Comparison of ENCODE assay signal across 20 mouse cellular contexts in the genomic region with DNA sequence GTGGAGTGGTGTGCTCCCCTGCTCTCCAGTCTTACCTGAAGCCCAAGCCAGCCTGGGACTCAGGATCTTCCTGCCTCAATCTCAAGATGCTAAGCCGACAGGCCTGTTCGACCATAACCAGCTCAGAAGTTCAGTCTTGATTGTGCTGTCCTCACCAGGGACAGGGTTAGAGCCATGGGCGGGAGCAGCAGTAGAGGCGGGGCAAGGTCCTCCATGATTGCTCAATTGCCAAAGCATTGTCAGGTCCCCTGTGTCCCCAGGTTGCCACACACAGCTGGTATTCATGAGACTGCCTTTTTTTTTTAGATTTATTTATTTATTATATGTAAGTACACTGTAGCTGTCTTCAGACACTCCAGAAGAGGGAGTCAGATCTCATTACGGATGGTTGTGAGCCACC. TPM values are rescaled to one million over a fixed set of nuclear protein-coding genes. Genes with fewer than 3 reads are reported as not detected.
DNase-seq lines count a peak whose midpoint lies in the region; ATAC-seq and TF ChIP-seq lines count a peak whose summit lies in the region.
"Had no signal": no experiment of that assay in that cellular context is flagged by ENCODE, and none has a peak within 500 bp of the region (broad histone marks: within the 10 kb centered on the region; RNA-seq: fewer than 3 reads in every experiment).

No protein-coding gene starts in this region.

- H3K9me3 ChIP-seq in lung, postnatal 0 days (ENCODE audit: low read length): no peaks in the 10 kb centered on the region
- H3K9me3 ChIP-seq in intestine, embryonic 15.5 days: no peaks in the 10 kb centered on the region
- H3K9me3 ChIP-seq in hindbrain, embryonic 16.5 days (ENCODE audit: control insufficient read depth, low read length): no peaks in the 10 kb centered on the region
- H3K9me3 ChIP-seq: embryonic facial prominence, embryonic 10.5 days; forebrain, embryonic 13.5 days; heart, embryonic 10.5 days; hindbrain, embryonic 12.5 days had no signal

- no peaks in the 10 kb centered on the region for H3K27me3 ChIP-seq in liver, adult 2 months (ENCODE audit: control insufficient read depth, insufficient read depth, low read length)
- no peaks in the 10 kb centered on the region for H3K27me3 ChIP-seq in lung, postnatal 0 days (replicated peaks; ENCODE audit: insufficient read depth, low read length)
- no peaks in the 10 kb centered on the region for H3K27me3 ChIP-seq in intestine, embryonic 15.5 days (replicated peaks)
- H3K27me3 ChIP-seq in hindbrain, embryonic 16.5 days (replicated peaks; ENCODE audit: control insufficient read depth, insufficient read depth, low read length): no peaks in the 10 kb centered on the region
- H3K27me3 ChIP-seq: forebrain, embryonic 13.5 days; hindbrain, embryonic 12.5 days had no signal

- H3K4me2 ChIP-seq in lung, postnatal 0 days (replicated peaks; ENCODE audit: low read depth, low read length): no peak overlapping the region
- no peak overlapping the region for H3K4me2 ChIP-seq in intestine, embryonic 15.5 days (replicated peaks)
- H3K4me2 ChIP-seq in hindbrain, embryonic 16.5 days (ENCODE audit: low read length): no peak overlapping the region
- H3K4me2 ChIP-seq: forebrain, embryonic 13.5 days; hindbrain, embryonic 12.5 days had no signal

- H3K27ac ChIP-seq in liver, adult 2 months (replicated peaks; ENCODE audit: insufficient read depth, low read depth, low read length): peak overlapping the region; percentile 10
- H3K27ac ChIP-seq in lung, postnatal 0 days (ENCODE audit: low read length): no peak overlapping the region
- H3K27ac ChIP-seq in intestine, embryonic 15.5 days: no peak overlapping the region
- H3K27ac ChIP-seq in hindbrain, embryonic 16.5 days (ENCODE audit: low read depth, low read length): no peak overlapping the region
- H3K27ac ChIP-seq: embryonic facial prominence, embryonic 10.5 days; forebrain, embryonic 13.5 days; heart, embryonic 10.5 days; hindbrain, embryonic 12.5 days had no signal

- H3K4me1 ChIP-seq in liver, adult 2 months (ENCODE audit: control insufficient read depth, insufficient read depth, low read length): peaks cover 41% of the 10 kb centered on the region
- H3K4me1 ChIP-seq in lung, postnatal 0 days (ENCODE audit: insufficient read depth, low read depth, low read length): no peaks in the 10 kb centered on the region; the same call in 1 of the 2 replicates
- peaks cover 7% of the 10 kb centered on the region for H3K4me1 ChIP-seq in intestine, embryonic 15.5 days (replicated peaks)
- H3K4me1 ChIP-seq in hindbrain, embryonic 16.5 days (ENCODE audit: control insufficient read depth, insufficient read depth, low read depth, low read length): peaks cover 7% of the 10 kb centered on the region; the same call in 1 of the 2 replicates

- peaks cover 19% of the 10 kb centered on the region; the same call in 1 of the 2 replicates for H3K36me3 ChIP-seq in liver, adult 2 months (ENCODE audit: control insufficient read depth, insufficient read depth, low read length)
- peaks cover 39% of the 10 kb centered on the region for H3K36me3 ChIP-seq in lung, postnatal 0 days (ENCODE audit: insufficient read depth, low read length)
- peaks cover 46% of the 10 kb centered on the region for H3K36me3 ChIP-seq in intestine, embryonic 15.5 days
- H3K36me3 ChIP-seq in hindbrain, embryonic 16.5 days (ENCODE audit: control insufficient read depth, insufficient read depth, low read length): peaks cover 34% of the 10 kb centered on the region

- TF ChIP-seq POLR2A in liver, adult 2 months (IDR thresholded peaks at IDR 0.05; ENCODE audit: extremely low read depth, insufficient read depth, low read length): no peak

- TF ChIP-seq CTCF in liver, adult 2 months (IDR thresholded peaks at IDR 0.05; ENCODE audit: low read depth, low read length): no peak
- TF ChIP-seq CTCF in lung, postnatal 0 days (IDR thresholded peaks at IDR 0.05): no peak

- TF ChIP-seq EP300 in lung, postnatal 0 days (IDR thresholded peaks at IDR 0.05): no peak

- no peak overlapping the region for H3K4me3 ChIP-seq in liver, adult 2 months (ENCODE audit: insufficient read depth, low read depth, low read length)
- no peak overlapping the region for H3K4me3 ChIP-seq in lung, postnatal 0 days (ENCODE audit: low read depth, low read length)
- H3K4me3 ChIP-seq in intestine, embryonic 15.5 days (replicated peaks): no peak overlapping the region
- no peak overlapping the region for H3K4me3 ChIP-seq in hindbrain, embryonic 16.5 days (ENCODE audit: low read length)
- H3K4me3 ChIP-seq: embryonic facial prominence, embryonic 10.5 days; forebrain, embryonic 13.5 days; heart, embryonic 10.5 days; hindbrain, embryonic 12.5 days had no signal

- H3K9ac ChIP-seq in liver, adult 2 months (ENCODE audit: low read depth, low read length): peak overlapping the region; percentile 0; the same call in 1 of the 2 replicates
- H3K9ac ChIP-seq in lung, postnatal 0 days (replicated peaks; ENCODE audit: low read depth): no peak overlapping the region
- no peak overlapping the region for H3K9ac ChIP-seq in intestine, embryonic 15.5 days
- no peak overlapping the region for H3K9ac ChIP-seq in hindbrain, embryonic 16.5 days (ENCODE audit: low read depth, low read length)
- H3K9ac ChIP-seq: forebrain, embryonic 13.5 days; forebrain, postnatal 0 days; hindbrain, embryonic 12.5 days had no signal

- WGBS in liver, adult 2 months: 32% methylated on average over 5 of the region's 5 CpGs
- 72% methylated on average over 5 of the region's 5 CpGs for WGBS in lung, postnatal 0 days
- WGBS in intestine, embryonic 15.5 days: 82% methylated on average over 5 of the region's 5 CpGs
- WGBS in hindbrain, embryonic 16.5 days: 85% methylated on average over 4 of the region's 5 CpGs

- DNase-seq in liver, adult 2 months (ENCODE audit: extremely low read depth, low read depth, low spot score): peak; percentile 90
- DNase-seq in liver: no peak
- DNase-seq in lung, postnatal 0 days (ENCODE audit: low spot score): peak; percentile 59
- no peak for DNase-seq in lung, postnatal 4 days
- peak; percentile 52 for DNase-seq in yolk sac, embryonic 10.5 days (ENCODE audit: low spot score)
- DNase-seq in heart, adult 18-20 months: no peak
- DNase-seq: adrenal gland, postnatal 14 days; cerebellum, adult 18-20 months; cerebellum, postnatal 10 days; forebrain, postnatal 0 days; gastrocnemius, postnatal 14 days; heart, adult 11 months; heart, postnatal 10 days; heart, postnatal 4 days had no signal

- peak; percentile 26; the same call in 1 of the 2 replicates for ATAC-seq in lung, postnatal 0 days
- peak; percentile 38; the same call in 1 of the 2 replicates for ATAC-seq in intestine, embryonic 15.5 days
- ATAC-seq in hindbrain, embryonic 16.5 days: no peak
- ATAC-seq: forebrain, embryonic 13.5 days; forebrain, postnatal 0 days had no signal

- peaks cover 21% of the 10 kb centered on the region for H3K79me2 ChIP-seq in liver, adult 2 months (ENCODE audit: control insufficient read depth, insufficient read depth, low read length)

RNA-seq across cellular contexts. Expression of a gene that starts 15.0 kb away (rescaled TPM):
- total RNA-seq in liver, adult 2 months (2014; rRNA removed): 38.0 and 39.9 TPM in 2 replicates
- polyA plus RNA-seq in liver, adult 2 months (2012; rRNA removed): 39.9 and 43.5 TPM in 2 replicates
- polyA plus RNA-seq in lung, postnatal 0 days (2015; fragmentation: Nextera tagmentation; extraction: Ambion mirVana): 37.8 and 38.1 TPM in 2 replicates
- 53.1 and 57.0 TPM in 2 replicates for polyA plus RNA-seq in intestine, embryonic 15.5 days (2015; fragmentation: Nextera tagmentation; extraction: Ambion mirVana)
- 10 to 100 TPM; 46.9 to 58.8 TPM for total RNA-seq in heart, adult 18-20 months (2021)
- polyA plus RNA-seq in hindbrain, embryonic 16.5 days (2015; fragmentation: Nextera tagmentation; extraction: Ambion mirVana): 38.4 and 38.5 TPM in 2 replicates

RNA-seq across cellular contexts. Expression of a gene that starts 15.4 kb away (rescaled TPM):
- 241 and 277 TPM in 2 replicates for total RNA-seq in liver, adult 2 months (2014; rRNA removed)
- 670 and 715 TPM in 2 replicates for polyA plus RNA-seq in liver, adult 2 months (2012; rRNA removed)
- polyA plus RNA-seq in lung, postnatal 0 days (2015; fragmentation: Nextera tagmentation; extraction: Ambion mirVana): 23.5 and 25.4 TPM in 2 replicates
- 71.0 and 112 TPM in 2 replicates for polyA plus RNA-seq in intestine, embryonic 15.5 days (2015; fragmentation: Nextera tagmentation; extraction: Ambion mirVana)
- total RNA-seq in heart, adult 18-20 months (2021): 10 to 100 TPM in 1 of 2 experiments, 1 to 10 TPM in 1; 8.9 to 14.8 TPM
- 31.8 and 32.6 TPM in 2 replicates for polyA plus RNA-seq in hindbrain, embryonic 16.5 days (2015; fragmentation: Nextera tagmentation; extraction: Ambion mirVana)

RNA-seq across cellular contexts. Expression of a gene that starts 16.0 kb away (rescaled TPM):
- 510 and 571 TPM in 2 replicates for total RNA-seq in liver, adult 2 months (2014; rRNA removed)
- polyA plus RNA-seq in liver, adult 2 months (2012; rRNA removed): 686 and 1,012 TPM in 2 replicates
- 651 and 741 TPM in 2 replicates for polyA plus RNA-seq in lung, postnatal 0 days (2015; fragmentation: Nextera tagmentation; extraction: Ambion mirVana)
- polyA plus RNA-seq in intestine, embryonic 15.5 days (2015; fragmentation: Nextera tagmentation; extraction: Ambion mirVana): 974 and 1,020 TPM in 2 replicates
- 100 to 1,000 TPM; 745 to 872 TPM for total RNA-seq in heart, adult 18-20 months (2021)
- polyA plus RNA-seq in hindbrain, embryonic 16.5 days (2015; fragmentation: Nextera tagmentation; extraction: Ambion mirVana): 491 and 527 TPM in 2 replicates

RNA-seq across cellular contexts. Expression of a gene that starts 19.5 kb away (rescaled TPM):
- total RNA-seq in liver, adult 2 months (2014; rRNA removed): 0.09 and 0.20 TPM in 2 replicates
- polyA plus RNA-seq in liver, adult 2 months (2012; rRNA removed): 0.19 and 0.20 TPM in 2 replicates
- 0.57 and 0.85 TPM in 2 replicates for polyA plus RNA-seq in lung, postnatal 0 days (2015; fragmentation: Nextera tagmentation; extraction: Ambion mirVana)
- polyA plus RNA-seq in intestine, embryonic 15.5 days (2015; fragmentation: Nextera tagmentation; extraction: Ambion mirVana): 4.9 and 6.5 TPM in 2 replicates
- total RNA-seq in heart, adult 18-20 months (2021): 1 to 10 TPM; 2.6 to 2.8 TPM
- polyA plus RNA-seq in hindbrain, embryonic 16.5 days (2015; fragmentation: Nextera tagmentation; extraction: Ambion mirVana): 139 and 149 TPM in 2 replicates

RNA-seq across cellular contexts. Expression of a gene that starts 27.3 kb away (rescaled TPM):
- total RNA-seq in liver, adult 2 months (2014; rRNA removed): 165 and 186 TPM in 2 replicates
- polyA plus RNA-seq in liver, adult 2 months (2012; rRNA removed): 551 and 560 TPM in 2 replicates
- polyA plus RNA-seq in lung, postnatal 0 days (2015; fragmentation: Nextera tagmentation; extraction: Ambion mirVana): 295 and 327 TPM in 2 replicates
- polyA plus RNA-seq in intestine, embryonic 15.5 days (2015; fragmentation: Nextera tagmentation; extraction: Ambion mirVana): 467 and 534 TPM in 2 replicates
- total RNA-seq in heart, adult 18-20 months (2021): 1,000 to 10,000 TPM; 1,019 to 1,055 TPM
- 349 and 361 TPM in 2 replicates for polyA plus RNA-seq in hindbrain, embryonic 16.5 days (2015; fragmentation: Nextera tagmentation; extraction: Ambion mirVana)

Comparison
In these comparisons a context has a peak if more than half of its experiments do, and no peak if none do; other contexts are left out.
1. DNase-seq: peak in liver, adult 2 months (single experiment), lung, postnatal 0 days (single experiment) and yolk sac, embryonic 10.5 days (single experiment); none in liver (single experiment), lung, postnatal 4 days (0 of 2) and heart, adult 18-20 months (0 of 2).